In genomic region chr17:29156866-29157265, GRCm38 (mm10) we compare ENCODE assay signal across 16 mouse cellular contexts. TPM values are rescaled to one million over a fixed set of nuclear protein-coding genes. Genes with fewer than 3 reads are reported as not detected.
DNase-seq lines count a peak whose midpoint lies in the region; ATAC-seq and TF ChIP-seq lines count a peak whose summit lies in the region.
"Had no signal": no experiment of that assay in that cellular context is flagged by ENCODE, and none has a peak within 500 bp of the region (broad histone marks: within the 10 kb centered on the region; RNA-seq: fewer than 3 reads in every experiment).

No protein-coding gene starts in this region.

- DNase-seq in adrenal gland, postnatal 14 days = peak; percentile 75
- no peak for DNase-seq in adrenal gland, adult 8-10 months
- peak; percentile 33 to 36 for DNase-seq in lung, adult 18-20 months
- DNase-seq in lung, postnatal 4 days = no peak
- no peak for DNase-seq in MEL (ENCODE audit: low read depth, low spot score)
- DNase-seq in left cerebral cortex, postnatal 25 days (ENCODE audit: low spot score in 2 of 2) = no peak
- DNase-seq: cerebellum, adult 2 months; gastrocnemius, postnatal 25 days; lung, embryonic 14.5 days; thymus, postnatal 4 days had no signal

- WGBS in neural tube, embryonic 15.5 days = 91% methylated on average over 8 of the region's 8 CpGs

- no peak for TF ChIP-seq RAD21 in MEL (IDR thresholded peaks at IDR 0.05; ENCODE audit: low read depth, low read length)

- no peak for TF ChIP-seq EP300 in MEL (IDR thresholded peaks at IDR 0.05; ENCODE audit: low read depth in 1 of 2, low read length in 2 of 2)

- TF ChIP-seq CTCF in MEL (IDR thresholded peaks at IDR 0.05 in 2 of 3, conservative IDR thresholded peaks at IDR 0.05 in 1 of 3; ENCODE audit: control insufficient read depth in 1 of 3, insufficient read depth in 1 of 3, low read depth in 2 of 3, low read length in 3 of 3, poor library complexity in 1 of 3, severe bottlenecking in 1 of 3) = no peak

- no peak overlapping the region for H3K4me2 ChIP-seq in myocyte (ENCODE audit: low read depth)
- H3K4me2 ChIP-seq in neural tube, embryonic 15.5 days = no peak overlapping the region
- H3K4me2 ChIP-seq: heart, embryonic 11.5 days; limb, embryonic 13.5 days; lung, embryonic 14.5 days had no signal

- no peak for ATAC-seq in neural tube, embryonic 15.5 days (ENCODE audit: low FRiP score)

- H3K27me3 ChIP-seq in MEL (ENCODE audit: control insufficient read depth in 1 of 2, insufficient read depth in 2 of 2, low read length in 2 of 2) (no peaks in the 10 kb centered on the region), myocyte (ENCODE audit: control insufficient read depth, insufficient read depth, insufficient read length) (no peaks in the 10 kb centered on the region)
- no peaks in the 10 kb centered on the region for H3K27me3 ChIP-seq in neural tube, embryonic 15.5 days (replicated peaks)
- H3K27me3 ChIP-seq: limb, embryonic 13.5 days had no signal

- no peak for TF ChIP-seq POLR2A in MEL (IDR thresholded peaks at IDR 0.05; ENCODE audit: control insufficient read depth in 1 of 2, insufficient read depth in 1 of 2, low read depth in 1 of 2, low read length in 2 of 2, poor library complexity in 1 of 2)
- TF ChIP-seq POLR2A in myocyte (IDR thresholded peaks at IDR 0.05; ENCODE audit: insufficient read length, low read depth) = no peak

- H3K9ac ChIP-seq in MEL (ENCODE audit: control insufficient read depth, low read depth, low read length, poor library complexity, severe bottlenecking) = no peak overlapping the region
- H3K9ac ChIP-seq in neural tube, embryonic 15.5 days (replicated peaks) = no peak overlapping the region
- H3K9ac ChIP-seq: limb, embryonic 13.5 days; lung, embryonic 14.5 days had no signal

- H3K4me3 ChIP-seq in MEL (ENCODE audit: control insufficient read depth in 1 of 2, insufficient read depth in 1 of 2, low read depth in 2 of 2, low read length in 2 of 2) = no peak overlapping the region
- H3K4me3 ChIP-seq in myocyte = no peak overlapping the region
- no peak overlapping the region for H3K4me3 ChIP-seq in neural tube, embryonic 15.5 days (replicated peaks)
- H3K4me3 ChIP-seq: layer of hippocampus, adult 2 months; limb, embryonic 13.5 days had no signal

- H3K9me3 ChIP-seq in MEL (replicated peaks; ENCODE audit: insufficient read depth, low read length) = no peaks in the 10 kb centered on the region
- H3K9me3 ChIP-seq in neural tube, embryonic 15.5 days (replicated peaks) = no peaks in the 10 kb centered on the region
- H3K9me3 ChIP-seq: limb, embryonic 13.5 days had no signal

- H3K4me1 ChIP-seq in MEL (ENCODE audit: control insufficient read depth in 1 of 2, insufficient read depth in 2 of 2, low read length in 2 of 2) = peaks cover 6 to 26% of the 10 kb centered on the region in 2 experiments
- H3K4me1 ChIP-seq in neural tube, embryonic 15.5 days = peaks cover 19% of the 10 kb centered on the region

- H3ac ChIP-seq in myocyte (ENCODE audit: control insufficient read depth, insufficient read length) = no peak overlapping the region

- intact Hi-C loops in left cerebral cortex, postnatal 25 days (cut with DNase I) = no loop called here

- H3K36me3 ChIP-seq in MEL (ENCODE audit: control insufficient read depth in 1 of 2, insufficient read depth in 2 of 2, low read length in 2 of 2) = peaks cover 0 to 7% of the 10 kb centered on the region in 2 experiments; a peak in 2 of 4 replicates
- no peaks in the 10 kb centered on the region for H3K36me3 ChIP-seq in myocyte (ENCODE audit: control insufficient read depth, insufficient read depth)
- no peaks in the 10 kb centered on the region for H3K36me3 ChIP-seq in neural tube, embryonic 15.5 days
- H3K36me3 ChIP-seq: limb, embryonic 13.5 days had no signal

- no peaks in the 10 kb centered on the region for H3K79me2 ChIP-seq in MEL (ENCODE audit: control insufficient read depth, insufficient read depth, low read length, poor library complexity)
- H3K79me2 ChIP-seq in myocyte (ENCODE audit: control insufficient read depth, insufficient read depth) = no peaks in the 10 kb centered on the region

- H3K27ac ChIP-seq in MEL (ENCODE audit: control insufficient read depth, low read depth, low read length) = no peak overlapping the region
- no peak overlapping the region for H3K27ac ChIP-seq in neural tube, embryonic 15.5 days (replicated peaks)
- H3K27ac ChIP-seq: layer of hippocampus, adult 2 months; limb, embryonic 13.5 days had no signal

TF ChIP-seq in MEL, 35 proteins besides CTCF, POLR2A, EP300 and RAD21:
- TF ChIP-seq GABPA (IDR thresholded peaks at IDR 0.05; ENCODE audit: low read depth, low read length) = no peak
- TF ChIP-seq BHLHE40 (IDR thresholded peaks at IDR 0.05; ENCODE audit: borderline replicate concordance, low read depth, low read length) = peak; percentile 52; the same call in 1 of the 2 replicates
- no peak for TF ChIP-seq ZKSCAN1 (IDR thresholded peaks at IDR 0.05; ENCODE audit: low read depth, low read length)
- TF ChIP-seq USF1 (IDR thresholded peaks at IDR 0.05; ENCODE audit: low read depth, low read length) = peak; percentile 89
- TF ChIP-seq USF2 (IDR thresholded peaks at IDR 0.05; ENCODE audit: borderline replicate concordance in 1 of 2, insufficient read depth in 1 of 2, low read depth in 1 of 2, low read length in 2 of 2) = peak in 1 of 2 experiments; percentile 39; a peak in 1 of 4 replicates
- TF ChIP-seq MAX (IDR thresholded peaks at IDR 0.05; ENCODE audit: low read length) = peak; percentile 72

TF ChIP-seq in myocyte, 11 proteins besides CTCF, POLR2A, EP300 and RAD21:
- TF ChIP-seq REST (IDR thresholded peaks at IDR 0.05; ENCODE audit: insufficient read depth, insufficient read length) (no peak), TCF3 (IDR thresholded peaks at IDR 0.05; ENCODE audit: insufficient read length, low read depth) (no peak), MAX (IDR thresholded peaks at IDR 0.05; ENCODE audit: low read depth) (no peak), MYOD1 (IDR thresholded peaks at IDR 0.05; ENCODE audit: control insufficient read depth in 1 of 3, insufficient read length in 2 of 3, low read depth in 2 of 3) (peak in 1 of 3 experiments; percentile 62), E2F4 (IDR thresholded peaks at IDR 0.05; ENCODE audit: insufficient read depth) (no peak), CEBPB (IDR thresholded peaks at IDR 0.05; ENCODE audit: insufficient read depth, poor library complexity, severe bottlenecking) (no peak), USF1 (IDR thresholded peaks at IDR 0.05; ENCODE audit: low read depth) (peak; percentile 58), TCF12 (IDR thresholded peaks at IDR 0.05; ENCODE audit: insufficient read depth, poor library complexity, severe bottlenecking) (no peak), MYOG (IDR thresholded peaks at IDR 0.05; ENCODE audit: control insufficient read depth in 1 of 3, insufficient read depth in 1 of 3, insufficient read length in 2 of 3, low read depth in 2 of 3) (peak in 1 of 3 experiments; percentile 45), POLR2AphosphoS2 (IDR thresholded peaks at IDR 0.05; ENCODE audit: insufficient read length, low read depth) (no peak)

RNA-seq across cellular contexts. Expression of gene Rab44, which starts 42.9 kb away (rescaled TPM):
- 0.33 and 0.38 TPM in 2 replicates for total RNA-seq in adrenal gland, postnatal 14 days (2021)
- total RNA-seq in adrenal gland, adult 8-10 months (2022) = under 1 TPM; 0.15 to 0.87 (median 0.39) TPM
- total RNA-seq in MEL (2012; rRNA removed) = 5.4 and 9.5 TPM in 2 replicates
- polyA plus RNA-seq in MEL (2012; ENCODE audit: insufficient read depth in 1 of 2, insufficient read length in 2 of 2, low read depth in 1 of 2, low replicate concordance in 2 of 2, missing spikeins in 1 of 2) (1 to 10 TPM in 1 of 2 experiments, not detected in 1; 7.0 TPM), myocyte (2012; fragmentation: generic; extraction: Trizol) (6.8 TPM)
- polyA plus RNA-seq in neural tube, embryonic 15.5 days (2015; fragmentation: Nextera tagmentation; extraction: Ambion mirVana) = 0.15 and 3.7 TPM in 2 replicates
- total RNA-seq in left cerebral cortex, postnatal 25 days (2021) = under 1 TPM in 1 of 2 experiments, not detected in 1; 0.14 TPM
- total RNA-seq: left cerebral cortex, adult 18-20 months had no signal
- polyA plus RNA-seq: heart, embryonic 11.5 days had no signal

Comparison
In these comparisons a context has a peak if more than half of its experiments do, and no peak if none do; other contexts are left out.
1. DNase-seq: peak in adrenal gland, postnatal 14 days (single experiment) and lung, adult 18-20 months (2 of 2); none in adrenal gland, adult 8-10 months (single experiment), lung, postnatal 4 days (0 of 2), MEL (single experiment) and left cerebral cortex, postnatal 25 days (0 of 2).